Mouse (Mus musculus) B cell, adult (primary cell): ENCODE results near the gene Tbx22. TPM values are rescaled to one million over a fixed set of nuclear protein-coding genes. Genes with fewer than 3 reads are reported as not detected.

Experiments used
- total RNA-seq: library from RNA; stranded (reverse); gene quantifications from 4 replicates; pipeline ENCODE4 v1.2.4, GENCODE M21; 2023; ENCODE audit not compliant: inconsistent age

The Tbx22 gene
- total RNA-seq: not detected in 4 replicates

DNA sequence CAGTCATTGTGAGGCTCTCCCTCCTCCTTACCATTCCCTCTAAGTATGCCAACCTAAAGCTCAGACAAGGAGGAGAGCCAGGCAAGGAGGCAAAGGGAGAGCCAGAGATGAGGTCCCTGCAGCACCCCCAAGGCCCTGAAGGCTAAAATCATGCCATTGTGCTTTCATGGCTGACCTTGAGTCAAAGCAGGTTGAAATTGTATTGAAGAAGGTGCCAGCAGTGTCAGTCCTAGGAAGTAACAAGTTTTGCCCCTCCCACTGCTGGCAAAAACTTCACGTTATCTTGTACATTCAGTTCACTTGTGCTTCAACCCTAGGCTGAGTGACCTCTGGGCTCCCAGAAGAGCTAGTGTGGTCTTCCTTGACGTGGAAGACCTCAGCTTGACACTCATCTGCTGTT is at the start of gene Tbx22:
Gene Tbx22 (plus strand): TSS at position 301 of the 400 bp plus-strand sequence.

Other genes with a start within 250 kb of the Tbx22 start
- gene Tent5d, start 124.6 kb downstream of the Tbx22 start, total RNA-seq: not detected in 4 replicates
- gene 2610002M06Rik, start 148.4 kb downstream of the Tbx22 start, total RNA-seq: 8.8 to 10.7 TPM (median 9.5 TPM) in 4 replicates